Mouse (Mus musculus): ENCODE results near the gene Ddx20. TPM values are rescaled to one million over a fixed set of nuclear protein-coding genes. Genes with fewer than 3 reads are reported as not detected.

Ddx20 gene
- polyA plus RNA-seq (2011; ENCODE audit: insufficient read depth, insufficient read length, low replicate concordance, missing spikeins) = 16.9 and 20.5 TPM in 2 replicates

GRCm38 (mm10) chr3:105687324-105688060 lies at the start of gene Ddx20:
Gene Ddx20, minus strand, starts transcription at chr3:105687574.
- under 1% methylated on average over 72 of the region's 72 CpGs for WGBS
- Histone ChIP-seq H3K27ac (ENCODE audit: control insufficient read depth, insufficient read depth, low read depth, low read length, poor library complexity) (peak within 1 kb of the TSS; percentile 79), H3K4me3 (replicated peaks; ENCODE audit: control insufficient read depth, low read depth, low read length) (peak within 1 kb of the TSS; percentile 71), H3K4me1 (ENCODE audit: control insufficient read depth, insufficient read depth, low read length) (no peaks in the 10 kb centered on the region)
- peak; percentile 80 for TF ChIP-seq CTCF (IDR thresholded peaks at IDR 0.05; ENCODE audit: control insufficient read depth, insufficient read depth, low read length)
- peak; percentile 65; the same call in 1 of the 2 replicates for TF ChIP-seq POLR2A (IDR thresholded peaks at IDR 0.05; ENCODE audit: borderline replicate concordance, control insufficient read depth, low read depth, low read length)

GRCm38 (mm10) chr3:105737070-105737469 lies 49.7 kb upstream of the Ddx20 start:
- Histone ChIP-seq H3K4me1 (ENCODE audit: control insufficient read depth, insufficient read depth, low read length) (no peaks in the 10 kb centered on the region), H3K27ac (ENCODE audit: control insufficient read depth, insufficient read depth, low read depth, low read length, poor library complexity) (no peak overlapping the region), H3K4me3 (replicated peaks; ENCODE audit: control insufficient read depth, low read depth, low read length) (no peak overlapping the region)
- 92% methylated on average over 7 of the region's 7 CpGs for WGBS
- TF ChIP-seq CTCF (IDR thresholded peaks at IDR 0.05; ENCODE audit: control insufficient read depth, insufficient read depth, low read length) (no peak), POLR2A (IDR thresholded peaks at IDR 0.05; ENCODE audit: borderline replicate concordance, control insufficient read depth, low read depth, low read length) (no peak)

DNA sequence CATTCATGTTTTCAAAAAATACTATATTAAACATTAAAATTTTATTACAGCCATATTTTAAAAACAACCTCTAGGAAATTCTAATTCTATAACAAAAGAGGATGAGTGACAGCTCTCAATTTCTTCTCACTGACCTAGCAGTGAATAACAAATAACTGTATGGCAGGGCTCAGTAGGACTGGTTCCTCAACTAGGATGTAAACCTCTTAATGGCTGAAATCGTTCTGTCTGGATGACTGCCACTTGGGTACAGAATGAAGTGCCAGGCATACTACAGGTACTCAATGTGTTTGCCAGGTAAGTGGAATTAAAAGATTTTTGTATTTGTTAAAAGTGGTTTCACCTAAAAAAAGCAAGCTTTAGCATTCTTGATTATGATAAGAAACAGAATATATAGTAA lies 48.8 kb upstream of the Ddx20 start:
- 77% methylated on average over 1 of the region's 1 CpGs for WGBS
- Histone ChIP-seq H3K4me3 (replicated peaks; ENCODE audit: control insufficient read depth, low read depth, low read length) (no peak overlapping the region), H3K27ac (ENCODE audit: control insufficient read depth, insufficient read depth, low read depth, low read length, poor library complexity) (no peak overlapping the region), H3K4me1 (ENCODE audit: control insufficient read depth, insufficient read depth, low read length) (no peaks in the 10 kb centered on the region)
- TF ChIP-seq POLR2A (IDR thresholded peaks at IDR 0.05; ENCODE audit: borderline replicate concordance, control insufficient read depth, low read depth, low read length) = no peak
- no peak for TF ChIP-seq CTCF (IDR thresholded peaks at IDR 0.05; ENCODE audit: control insufficient read depth, insufficient read depth, low read length)

DNA sequence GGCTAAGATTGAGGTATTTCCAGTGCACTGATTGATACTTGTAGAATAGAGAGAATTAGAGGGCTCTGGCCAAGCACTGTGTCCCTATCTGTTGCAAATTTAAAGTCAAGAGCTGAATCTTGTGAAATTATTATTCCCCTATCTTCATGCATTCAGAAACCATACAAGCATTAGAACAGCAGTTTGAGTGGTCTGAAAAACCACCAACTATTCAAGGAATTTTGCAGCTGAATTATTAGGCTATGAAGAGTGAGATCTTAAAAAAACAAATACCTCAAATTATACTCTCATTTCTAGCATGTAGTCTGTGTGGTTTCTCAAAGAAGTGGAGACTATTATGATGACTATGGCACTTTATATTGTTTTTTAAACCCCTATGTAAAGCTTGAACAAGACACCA lies 47.9 kb upstream of the Ddx20 start:
- Histone ChIP-seq H3K27ac (ENCODE audit: control insufficient read depth, insufficient read depth, low read depth, low read length, poor library complexity) (no peak overlapping the region), H3K4me1 (ENCODE audit: control insufficient read depth, insufficient read depth, low read length) (no peaks in the 10 kb centered on the region), H3K4me3 (replicated peaks; ENCODE audit: control insufficient read depth, low read depth, low read length) (no peak overlapping the region)
- TF ChIP-seq CTCF (IDR thresholded peaks at IDR 0.05; ENCODE audit: control insufficient read depth, insufficient read depth, low read length) (no peak), POLR2A (IDR thresholded peaks at IDR 0.05; ENCODE audit: borderline replicate concordance, control insufficient read depth, low read depth, low read length) (no peak)

DNA sequence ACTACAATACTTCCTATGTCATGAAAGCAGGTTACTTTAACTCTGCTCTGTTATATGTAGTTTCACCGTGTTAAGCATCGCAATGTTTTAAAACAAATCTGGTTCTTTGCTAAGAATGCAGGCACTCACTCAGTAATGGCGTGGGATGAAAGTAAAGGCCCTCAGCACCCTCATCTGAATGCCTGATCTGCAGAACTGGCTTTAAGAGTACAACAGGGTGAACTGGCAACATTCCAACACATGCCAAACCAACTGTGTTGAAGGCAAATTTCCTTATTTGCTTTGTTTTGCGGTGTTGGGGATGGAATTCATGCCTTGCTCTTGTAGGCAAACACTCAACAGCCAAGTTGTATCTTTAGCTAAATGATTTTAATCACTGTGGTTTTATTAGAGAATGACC lies 46.2 kb upstream of the Ddx20 start:
- Histone ChIP-seq H3K27ac (ENCODE audit: control insufficient read depth, insufficient read depth, low read depth, low read length, poor library complexity) (no peak overlapping the region), H3K4me3 (replicated peaks; ENCODE audit: control insufficient read depth, low read depth, low read length) (no peak overlapping the region), H3K4me1 (ENCODE audit: control insufficient read depth, insufficient read depth, low read length) (no peaks in the 10 kb centered on the region)
- WGBS = 94% methylated on average over 4 of the region's 4 CpGs
- TF ChIP-seq POLR2A (IDR thresholded peaks at IDR 0.05; ENCODE audit: borderline replicate concordance, control insufficient read depth, low read depth, low read length) (no peak), CTCF (IDR thresholded peaks at IDR 0.05; ENCODE audit: control insufficient read depth, insufficient read depth, low read length) (no peak)

- WGBS = 85% methylated on average over 4 of the region's 4 CpGs
- H3K4me3 ChIP-seq (replicated peaks; ENCODE audit: control insufficient read depth, low read depth, low read length) = no peak overlapping the region
- H3K4me1 ChIP-seq (ENCODE audit: control insufficient read depth, insufficient read depth, low read length) = no peaks in the 10 kb centered on the region
- TF ChIP-seq CTCF (IDR thresholded peaks at IDR 0.05; ENCODE audit: control insufficient read depth, insufficient read depth, low read length) (no peak), POLR2A (IDR thresholded peaks at IDR 0.05; ENCODE audit: borderline replicate concordance, control insufficient read depth, low read depth, low read length) (no peak)
- no peak overlapping the region for H3K27ac ChIP-seq (ENCODE audit: control insufficient read depth, insufficient read depth, low read depth, low read length, poor library complexity)
Measured at GRCm38 (mm10) chr3:105732360-105732759, 45.0 kb upstream of the Ddx20 start.

- H3K4me3 ChIP-seq (replicated peaks; ENCODE audit: control insufficient read depth, low read depth, low read length) = no peak overlapping the region
- 2% methylated on average over 1 of the region's 1 CpGs for WGBS
- H3K4me1 ChIP-seq (ENCODE audit: control insufficient read depth, insufficient read depth, low read length) = no peaks in the 10 kb centered on the region
- no peak overlapping the region for H3K27ac ChIP-seq (ENCODE audit: control insufficient read depth, insufficient read depth, low read depth, low read length, poor library complexity)
- TF ChIP-seq CTCF (IDR thresholded peaks at IDR 0.05; ENCODE audit: control insufficient read depth, insufficient read depth, low read length) (peak; percentile 16; the same call in 1 of the 2 replicates), POLR2A (IDR thresholded peaks at IDR 0.05; ENCODE audit: borderline replicate concordance, control insufficient read depth, low read depth, low read length) (no peak)
Measured at GRCm38 (mm10) chr3:105726037-105726436, 38.7 kb upstream of the Ddx20 start.

- TF ChIP-seq POLR2A (IDR thresholded peaks at IDR 0.05; ENCODE audit: borderline replicate concordance, control insufficient read depth, low read depth, low read length) (no peak), CTCF (IDR thresholded peaks at IDR 0.05; ENCODE audit: control insufficient read depth, insufficient read depth, low read length) (no peak)
- no peak overlapping the region for H3K27ac ChIP-seq (ENCODE audit: control insufficient read depth, insufficient read depth, low read depth, low read length, poor library complexity)
- 92% methylated on average over 3 of the region's 3 CpGs for WGBS
- H3K4me1 ChIP-seq (ENCODE audit: control insufficient read depth, insufficient read depth, low read length) = no peaks in the 10 kb centered on the region
- no peak overlapping the region for H3K4me3 ChIP-seq (replicated peaks; ENCODE audit: control insufficient read depth, low read depth, low read length)
Measured at GRCm38 (mm10) chr3:105722510-105722909, 35.1 kb upstream of the Ddx20 start.
